Mouse (Mus musculus) heart, postnatal 4 days (tissue): Measurements from ENCODE around the gene Hoxc11. TPM values are rescaled to one million over a fixed set of nuclear protein-coding genes. Genes with fewer than 3 reads are reported as not detected.

ENCODE experiments used
- microRNA-seq, 2 experiments: library from miRNA; unstranded; fragments of <30 nt; microRNA quantifications; one replicate each; pipeline ENCODE4 v1.2.0; 2021 to 2022
- total RNA-seq, 2 experiments: library from RNA; stranded (reverse); gene quantifications; 2 replicates each; pipeline ENCODE4 v1.2.3; 2021

The Hoxc11 gene
- total RNA-seq, 2 experiments from 2014 or later: not detected

Small RNAs within 50 kb of the gene (microRNA-seq; reads per million reads assigned to microRNA genes)
- gene Mir196a-2: 0.35 to 2.2 reads per million in 2 experiments

Other genes starting within 250 kb of the Hoxc11 start
- 10 to 100 TPM; 65.6 to 71.0 TPM for gene Calcoco1, start 232.2 kb upstream of the Hoxc11 start, total RNA-seq
- not detected for gene Hoxc13, start 33.3 kb upstream of the Hoxc11 start, total RNA-seq
- not detected for gene Hoxc12, start 17.7 kb upstream of the Hoxc11 start, total RNA-seq
- gene Hoxc10, start 12.4 kb downstream of the Hoxc11 start, total RNA-seq: not detected
- gene Hoxc5, start 13.0 kb downstream of the Hoxc11 start, total RNA-seq: not detected
- not detected for gene Hoxc9, start 22.0 kb downstream of the Hoxc11 start, total RNA-seq
- gene Hoxc8, start 36.2 kb downstream of the Hoxc11 start, total RNA-seq: not detected
- under 1 TPM in 1 of 2 experiments, not detected in 1; 0.16 TPM for gene Hoxc6, start 43.8 kb downstream of the Hoxc11 start, total RNA-seq
- gene Hoxc4, start 64.5 kb downstream of the Hoxc11 start, total RNA-seq: under 1 TPM in 1 of 2 experiments, not detected in 1; 0.14 TPM
- 10 to 100 TPM; 12.7 to 14.1 TPM for gene Smug1, start 212.7 kb downstream of the Hoxc11 start, total RNA-seq